Mouse (Mus musculus) forebrain, embryonic 14.5 days (tissue): ENCODE data around the gene Eml5. TPM values are rescaled to one million over a fixed set of nuclear protein-coding genes. Genes with fewer than 3 reads are reported as not detected.

Source experiments
- ATAC-seq: fragments of 200-750 bp; cut with Nextera tagmentation; 2 replicates; pipeline ENCODE4 v1.8.0; 2017; ENCODE audit warnings: mild to moderate bottlenecking, moderate library complexity
- DNase-seq: peaks from one replicate; pipeline ENCODE4 v3.0.0-alpha.2; 2015; ENCODE audit warnings: low spot score
- H3K27ac ChIP-seq: fragments of 300-500 bp; sonication (generic); 2 replicates; pipeline ENCODE4 v1.5.1; 2014; ENCODE audit warnings: low read depth, mild to moderate bottlenecking, control low read depth, low read length, moderate library complexity
- H3K27me3 ChIP-seq: fragments of 300-500 bp; sonication (generic); replicated peaks from 2 replicates; pipeline ENCODE4 v1.6.1; 2014; ENCODE audit warnings: low read length, control low read depth, mixed read lengths; ENCODE audit not compliant: control insufficient read depth, insufficient read depth
- H3K36me3 ChIP-seq: fragments of 300-500 bp; sonication (generic); 2 replicates; pipeline ENCODE4 v1.6.1; 2014; ENCODE audit warnings: low read length, control low read depth; ENCODE audit not compliant: control insufficient read depth, insufficient read depth
- H3K4me1 ChIP-seq: fragments of 300-500 bp; sonication (generic); 2 replicates; pipeline ENCODE4 v1.6.1; 2014; ENCODE audit warnings: antibody characterized with exemption, low read length, control low read depth; ENCODE audit not compliant: control insufficient read depth, insufficient read depth
- H3K4me2 ChIP-seq: fragments of 300-500 bp; sonication (generic); 2 replicates; pipeline ENCODE4 v1.6.1; 2014; ENCODE audit warnings: mild to moderate bottlenecking, control low read depth, low read length
- H3K4me3 ChIP-seq: fragments of 300-500 bp; sonication (generic); 2 replicates; pipeline ENCODE4 v1.5.1; 2014; ENCODE audit warnings: low read depth, low read length, control low read depth
- H3K9ac ChIP-seq: fragments of 300-500 bp; sonication (generic); 2 replicates; pipeline ENCODE4 v1.6.1; 2014; ENCODE audit warnings: mild to moderate bottlenecking, low read length, control low read depth, moderate library complexity
- H3K9me3 ChIP-seq: fragments of 300-500 bp; sonication (generic); replicated peaks from 2 replicates; pipeline ENCODE4 v1.6.1; 2016; ENCODE audit warnings: low read length, control low read depth, mixed read lengths; ENCODE audit not compliant: control insufficient read depth
- WGBS: fragments of 180-500 bp; shearing (Covaris S2); extraction: QIAGEN DNeasy Blood & Tissue Kit; methylation state at CpG from one replicate; pipeline ENCODE4 v1.1.7; 2014; 5-methylcytosine and 5-hydroxymethylcytosine counted together
- polyA plus RNA-seq: library from polyadenylated mRNA; unstranded; fragments of >200 nt; fragmentation: Nextera tagmentation; extraction: Ambion mirVana; gene quantifications from 2 replicates; pipeline ENCODE4 v1.2.1, GENCODE M21; 2014

The Eml5 gene
- polyA plus RNA-seq, 1 experiment from 2014 or later = 8.2 TPM

DNA sequence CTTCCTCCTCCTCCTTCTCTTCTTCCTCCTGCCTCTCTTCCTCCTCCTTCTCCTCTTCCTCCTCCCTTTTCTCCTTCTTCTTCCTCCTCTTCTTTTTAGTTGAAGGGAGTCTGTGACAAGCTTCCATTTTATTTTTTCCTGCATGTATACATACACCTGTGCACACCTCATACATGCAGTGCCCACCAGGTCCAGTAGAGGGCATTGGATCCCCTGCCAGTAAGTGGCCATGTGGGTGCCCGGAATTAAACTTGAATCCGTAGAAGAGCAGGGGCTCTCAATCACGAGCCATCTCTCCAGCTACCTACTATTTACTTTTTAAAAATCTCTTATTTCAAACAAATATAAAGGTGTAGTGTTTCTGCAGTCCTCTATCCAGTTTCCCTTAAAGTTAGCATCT lies 50.5 kb downstream of the Eml5 start:
- H3K27me3 ChIP-seq = no peaks in the 10 kb centered on the region
- H3K9ac ChIP-seq = no peak overlapping the region
- H3K27ac ChIP-seq = no peak overlapping the region
- no peak overlapping the region for H3K4me3 ChIP-seq
- peak; percentile 57 for DNase-seq
- no peaks in the 10 kb centered on the region for H3K4me1 ChIP-seq
- H3K36me3 ChIP-seq = peaks cover 5% of the 10 kb centered on the region; the same call in 1 of the 2 replicates
- no peaks in the 10 kb centered on the region for H3K9me3 ChIP-seq
- H3K4me2 ChIP-seq = no peak overlapping the region
- 25% methylated on average over 3 of the region's 3 CpGs for WGBS
- no peak for ATAC-seq

DNA sequence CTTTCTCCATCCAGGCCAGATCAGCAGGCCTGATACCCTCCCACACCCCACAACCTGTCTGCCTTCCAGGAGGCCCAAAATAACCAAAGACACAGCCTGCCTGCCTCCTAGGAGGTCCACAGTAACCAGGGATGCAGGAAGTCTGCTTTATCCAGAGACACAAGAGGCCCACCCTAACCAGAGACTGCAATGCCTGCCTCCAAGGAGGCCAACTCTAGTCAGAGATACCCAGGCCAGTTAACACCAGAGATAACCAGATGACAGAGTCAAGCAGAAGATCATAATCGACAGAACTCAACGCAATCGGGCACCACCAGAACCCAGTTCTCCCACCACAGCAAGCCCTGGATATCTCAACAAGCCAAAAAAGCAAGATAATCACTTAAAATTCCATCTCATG lies 56.5 kb downstream of the Eml5 start:
- H3K4me3 ChIP-seq = no peak overlapping the region
- no peak overlapping the region for H3K27ac ChIP-seq
- DNase-seq (no peak), ATAC-seq (no peak)
- no peak overlapping the region for H3K9ac ChIP-seq
- H3K9me3 ChIP-seq = no peaks in the 10 kb centered on the region
- no peak overlapping the region for H3K4me2 ChIP-seq
- peaks cover 8% of the 10 kb centered on the region; the same call in 1 of the 2 replicates for H3K36me3 ChIP-seq
- H3K4me1 ChIP-seq = no peaks in the 10 kb centered on the region
- no peaks in the 10 kb centered on the region for H3K27me3 ChIP-seq
- WGBS = over 99% methylated on average over 3 of the region's 3 CpGs

DNA sequence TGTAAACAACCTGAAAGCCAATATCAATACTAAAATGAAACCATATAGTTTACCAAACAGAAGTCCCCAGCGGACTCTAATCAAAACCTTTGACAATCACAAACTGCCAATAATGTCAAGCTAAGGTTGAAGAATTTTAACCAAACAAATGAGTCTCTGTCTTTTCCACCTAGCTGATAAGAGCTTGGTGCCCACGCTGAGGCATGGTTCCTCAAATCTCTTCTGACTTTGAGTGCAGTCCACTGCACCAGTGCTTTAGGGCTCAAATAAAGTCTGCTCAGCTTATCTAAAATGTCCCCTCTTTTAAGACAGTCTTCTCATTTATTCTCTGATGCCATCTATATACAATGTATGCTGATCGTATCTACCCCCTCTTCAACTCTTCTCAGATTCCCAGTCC lies 61.1 kb downstream of the Eml5 start:
- Histone ChIP-seq H3K27me3 (no peaks in the 10 kb centered on the region), H3K36me3 (peaks cover 15% of the 10 kb centered on the region), H3K4me1 (no peaks in the 10 kb centered on the region), H3K27ac (no peak overlapping the region), H3K9me3 (no peaks in the 10 kb centered on the region), H3K4me2 (no peak overlapping the region), H3K4me3 (no peak overlapping the region), H3K9ac (no peak overlapping the region)
- ATAC-seq = no peak
- 89% methylated on average over 3 of the region's 3 CpGs for WGBS
- DNase-seq = no peak

DNA sequence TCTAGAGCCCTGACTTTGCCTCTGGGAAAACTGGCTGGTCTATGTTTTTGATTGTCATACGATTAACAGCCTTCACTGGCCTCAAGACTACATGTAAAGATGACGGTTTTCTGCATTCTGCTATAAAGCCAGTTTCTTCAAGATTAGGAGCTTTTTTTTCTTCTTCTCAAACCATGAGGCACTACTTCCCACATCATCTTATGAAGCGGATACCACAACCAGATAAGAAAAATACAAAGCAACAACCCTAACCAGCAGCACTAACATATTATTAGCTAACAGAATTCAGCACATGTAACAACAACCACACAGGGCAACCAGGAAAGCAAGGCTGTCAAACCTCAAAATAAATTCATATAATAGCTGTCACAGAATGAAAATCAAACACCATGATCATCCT lies 63.3 kb downstream of the Eml5 start:
- H3K9me3 ChIP-seq = no peaks in the 10 kb centered on the region
- ATAC-seq (no peak), DNase-seq (no peak)
- no peak overlapping the region for H3K9ac ChIP-seq
- H3K27me3 ChIP-seq = no peaks in the 10 kb centered on the region
- H3K4me1 ChIP-seq = no peaks in the 10 kb centered on the region
- H3K36me3 ChIP-seq = peaks cover 15% of the 10 kb centered on the region
- H3K27ac ChIP-seq = no peak overlapping the region
- H3K4me2 ChIP-seq = no peak overlapping the region
- no peak overlapping the region for H3K4me3 ChIP-seq
- WGBS = 94% methylated on average over 3 of the region's 3 CpGs

DNA sequence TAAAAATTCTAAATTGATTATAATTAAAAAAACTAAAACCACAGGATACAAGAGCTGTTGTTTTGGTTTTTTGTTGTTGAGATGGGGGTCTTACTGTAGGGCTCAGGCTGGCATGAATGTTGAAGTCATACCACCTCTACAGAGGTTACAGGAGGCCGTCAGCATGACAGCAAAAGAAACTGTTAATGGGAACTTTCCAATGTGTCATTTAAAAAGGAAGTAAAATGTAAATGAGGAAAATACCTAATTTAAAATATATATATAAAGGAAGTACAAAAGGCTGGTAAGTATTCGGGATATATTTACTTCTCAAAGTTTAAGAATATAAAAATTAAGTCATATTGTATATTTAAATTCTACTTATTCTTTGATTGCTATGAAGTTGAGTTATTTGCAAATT lies 65.8 kb downstream of the Eml5 start:
- Histone ChIP-seq H3K4me3 (no peak overlapping the region), H3K9ac (no peak overlapping the region), H3K9me3 (no peaks in the 10 kb centered on the region), H3K27ac (no peak overlapping the region), H3K36me3 (peaks cover 16% of the 10 kb centered on the region), H3K27me3 (no peaks in the 10 kb centered on the region), H3K4me2 (no peak overlapping the region), H3K4me1 (no peaks in the 10 kb centered on the region)
- ATAC-seq = no peak
- whole genome bisulfite sequencing = 87% methylated on average over 2 of the region's 2 CpGs
- DNase-seq = no peak

DNA sequence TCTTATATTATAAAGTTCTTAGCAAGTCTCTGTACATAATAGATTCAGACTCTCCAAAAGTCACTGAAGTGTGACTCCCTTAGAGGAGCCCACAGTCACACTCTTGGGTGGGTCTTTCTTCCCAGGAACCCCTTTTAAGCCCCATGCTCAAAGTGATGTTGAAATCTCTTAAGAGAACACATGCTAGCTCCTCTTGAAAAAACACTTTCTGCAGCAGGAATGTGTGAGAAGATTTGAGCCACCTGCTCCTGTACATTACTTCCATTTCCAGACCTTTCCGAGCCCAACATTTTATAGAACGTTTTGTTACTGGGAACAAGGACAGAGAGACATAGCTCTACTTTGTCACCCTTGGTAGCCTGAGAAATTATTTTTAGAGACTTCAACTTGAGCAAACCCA lies 66.4 kb downstream of the Eml5 start:
- Histone ChIP-seq H3K4me1 (no peaks in the 10 kb centered on the region), H3K27me3 (no peaks in the 10 kb centered on the region), H3K27ac (no peak overlapping the region), H3K36me3 (peaks cover 16% of the 10 kb centered on the region), H3K9me3 (no peaks in the 10 kb centered on the region), H3K4me3 (no peak overlapping the region), H3K9ac (no peak overlapping the region), H3K4me2 (no peak overlapping the region)
- ATAC-seq (no peak), DNase-seq (no peak)
- 95% methylated on average over 2 of the region's 2 CpGs for WGBS

DNA sequence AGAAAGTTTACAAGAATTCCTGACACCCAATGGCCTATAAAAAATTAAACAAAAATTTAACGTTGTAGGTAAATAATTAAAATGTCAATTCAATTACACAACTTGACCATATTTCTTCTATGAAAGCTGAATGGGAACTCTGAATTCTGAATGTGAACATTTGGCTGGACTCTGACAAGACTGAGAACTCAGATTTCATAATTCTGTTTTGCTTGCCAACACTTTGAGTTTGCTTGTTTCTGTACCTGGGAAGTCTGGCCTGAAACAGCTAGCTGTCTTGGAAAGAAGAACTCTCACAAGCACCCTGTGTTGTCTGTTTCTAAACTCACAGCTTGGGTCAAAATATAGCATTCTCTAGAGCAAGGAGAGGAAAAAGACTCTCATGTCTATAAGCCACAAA lies 67.4 kb downstream of the Eml5 start:
- no peak for ATAC-seq
- H3K4me3 ChIP-seq = no peak overlapping the region
- no peaks in the 10 kb centered on the region for H3K9me3 ChIP-seq
- H3K4me1 ChIP-seq = no peaks in the 10 kb centered on the region
- no peak overlapping the region for H3K9ac ChIP-seq
- peaks cover 20% of the 10 kb centered on the region for H3K36me3 ChIP-seq
- whole genome bisulfite sequencing = 93% methylated on average over 1 of the region's 1 CpGs
- no peak overlapping the region for H3K4me2 ChIP-seq
- DNase-seq = no peak
- H3K27ac ChIP-seq = no peak overlapping the region
- H3K27me3 ChIP-seq = no peaks in the 10 kb centered on the region

DNA sequence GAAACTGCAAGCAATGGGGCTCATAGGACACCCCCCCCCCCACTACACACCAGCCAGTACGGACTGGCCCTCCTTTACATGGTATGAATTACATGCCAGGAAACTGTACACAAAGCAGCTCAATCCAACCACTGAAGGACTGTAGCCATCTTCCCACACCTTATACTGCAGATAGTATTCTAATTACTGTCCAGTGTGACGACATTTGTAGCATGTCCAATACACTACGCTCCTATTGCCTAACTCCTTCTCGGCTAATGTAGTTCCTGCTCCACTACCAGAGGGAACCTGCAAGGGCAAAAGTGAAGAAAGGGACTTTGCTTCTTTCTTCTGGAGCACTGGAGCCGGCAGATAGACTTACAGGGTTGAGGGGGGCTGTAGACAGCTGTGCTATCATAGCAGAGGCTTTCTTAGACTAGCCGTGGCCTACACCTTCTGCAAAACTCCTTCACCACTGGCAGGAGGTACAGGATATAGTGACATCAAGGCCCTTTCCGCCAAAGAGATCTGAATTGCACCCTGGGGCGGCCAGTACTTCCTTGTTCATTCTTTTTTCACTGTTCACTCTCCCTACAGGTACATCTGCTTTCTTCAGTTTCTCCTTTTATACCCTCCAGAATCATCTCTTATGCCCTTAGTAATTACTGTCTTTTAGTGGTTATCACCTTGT lies 68.2 kb downstream of the Eml5 start:
- no peak overlapping the region for H3K4me3 ChIP-seq
- peaks cover 25% of the 10 kb centered on the region for H3K36me3 ChIP-seq
- H3K9ac ChIP-seq = no peak overlapping the region
- no peak overlapping the region for H3K27ac ChIP-seq
- ATAC-seq = no peak
- no peak for DNase-seq
- 90% methylated on average over 8 of the region's 8 CpGs for WGBS
- no peaks in the 10 kb centered on the region for H3K27me3 ChIP-seq
- no peaks in the 10 kb centered on the region for H3K9me3 ChIP-seq
- H3K4me1 ChIP-seq = no peaks in the 10 kb centered on the region
- no peak overlapping the region for H3K4me2 ChIP-seq

DNA sequence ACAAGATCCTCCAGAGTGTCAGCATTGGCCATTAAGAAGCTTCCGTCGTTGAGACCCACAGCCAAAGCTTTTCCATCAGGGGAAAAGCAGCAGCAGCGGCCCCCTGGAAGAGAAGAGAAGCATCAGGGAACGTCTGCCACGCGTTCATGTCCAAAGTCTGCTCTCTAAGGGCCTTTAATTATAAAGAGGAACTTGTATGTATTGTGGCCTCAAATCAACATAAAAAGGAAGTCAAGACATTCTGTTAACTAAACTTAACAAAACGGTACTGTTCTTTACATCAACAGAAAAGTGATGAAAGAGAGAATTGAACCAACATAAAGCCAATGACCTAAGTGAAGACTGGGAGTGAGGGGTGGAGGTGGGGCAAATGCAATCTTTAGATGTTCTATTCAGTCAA lies 70.2 kb downstream of the Eml5 start:
- Histone ChIP-seq H3K27me3 (no peaks in the 10 kb centered on the region), H3K9ac (no peak overlapping the region), H3K36me3 (peaks cover 30% of the 10 kb centered on the region), H3K9me3 (no peaks in the 10 kb centered on the region), H3K27ac (no peak overlapping the region), H3K4me1 (no peaks in the 10 kb centered on the region), H3K4me2 (no peak overlapping the region), H3K4me3 (no peak overlapping the region)
- ATAC-seq (no peak), DNase-seq (no peak)
- WGBS = 93% methylated on average over 7 of the region's 7 CpGs
